Mouse (Mus musculus): ENCODE measurements around the gene H2-DMb1. TPM values are rescaled to one million over a fixed set of nuclear protein-coding genes. Genes with fewer than 3 reads are reported as not detected.
A peak's percentile ranks its signal among the peaks of the same experiment; 100 is the strongest.

The H2-DMb1 gene
- total and polyA plus RNA-seq, 3 experiments, result 60.7 to 147 (median 102) TPM

GRCm38 (mm10) chr17:34205021-34205745 is 52.3 kb downstream of the H2-DMb1 start:
- H3K79me2 ChIP-seq (replicated peaks; ENCODE audit: control insufficient read depth, extremely low read depth, insufficient read depth, poor library complexity, severe bottlenecking), result peaks cover 37% of the 10 kb centered on the region
- peak overlapping the region; percentile 93 for H3K9ac ChIP-seq (ENCODE audit: insufficient read depth, low read depth)
- dilution Hi-C loops (cut with MboI; ENCODE audit: extremely low pct_ligation_motif_present, extremely low pct_unique_long_range_greater_than_20kb, low sequenced_read_pairs), result no loop called here
- TF ChIP-seq BHLHE40 (IDR thresholded peaks at IDR 0.05; ENCODE audit: low read depth, low read length) (no peak), UBTF (IDR thresholded peaks at IDR 0.05; ENCODE audit: low read depth, low read length) (peak; percentile 65; the same call in 1 of the 2 replicates), IRF4 (IDR thresholded peaks at IDR 0.05; ENCODE audit: low read depth, low read length) (0 out of 2 replicates have a peak, but pooled peaks have one; percentile 13), ELF1 (IDR thresholded peaks at IDR 0.05; ENCODE audit: low read depth, low read length) (no peak), TCF12 (IDR thresholded peaks at IDR 0.05; ENCODE audit: low read depth, low read length) (0 out of 2 replicates have a peak, but pooled peaks have one; percentile 8), MXI1 (IDR thresholded peaks at IDR 0.05; ENCODE audit: low read depth, low read length) (peak; percentile 31; the same call in 1 of the 2 replicates)
- in situ Hi-C loops (cut with MboI; ENCODE audit: low pct_ligation_motif_present, low pct_unique_long_range_greater_than_20kb, low sequenced_read_pairs), result no loop called here
- no peak for DNase-seq (ENCODE audit: extremely low read depth)
- peaks cover 18 to 49% of the 10 kb centered on the region in 2 experiments for H3K4me1 ChIP-seq (ENCODE audit: control insufficient read depth in 1 of 2, insufficient read depth in 2 of 2)
- no peaks in the 10 kb centered on the region for H3K27me3 ChIP-seq (replicated peaks)
- peak overlapping the region; percentile 85 for H3K27ac ChIP-seq (ENCODE audit: insufficient read depth, low read depth)
- H3K4me2 ChIP-seq (ENCODE audit: insufficient read depth, low read depth, poor library complexity, severe bottlenecking), result peak overlapping the region; percentile 85
- peaks cover 8% of the 10 kb centered on the region for H3K9me3 ChIP-seq (replicated peaks; ENCODE audit: low read length)
- H3K36me3 ChIP-seq (replicated peaks in 1 of 2; ENCODE audit: control insufficient read depth in 1 of 2, insufficient read depth in 1 of 2, low read length in 1 of 2), result peaks cover 45 to 61% of the 10 kb centered on the region in 2 experiments
- H3K4me3 ChIP-seq (replicated peaks in 1 of 3; ENCODE audit: low read depth in 2 of 3, low read length in 2 of 3, poor library complexity in 1 of 3), result peak overlapping the region; percentile 80 to 97 (median 96)

GRCm38 (mm10) chr17:34205746-34206176 is 52.9 kb downstream of the H2-DMb1 start:
- no peaks in the 10 kb centered on the region for H3K27me3 ChIP-seq (replicated peaks)
- peak; percentile 89 for DNase-seq (ENCODE audit: extremely low read depth)
- H3K27ac ChIP-seq (ENCODE audit: insufficient read depth, low read depth), result peak overlapping the region; percentile 85
- H3K4me3 ChIP-seq (replicated peaks in 1 of 3; ENCODE audit: low read depth in 2 of 3, low read length in 2 of 3, poor library complexity in 1 of 3), result peak overlapping the region; percentile 80 to 97 (median 96)
- dilution Hi-C loops (cut with MboI; ENCODE audit: extremely low pct_ligation_motif_present, extremely low pct_unique_long_range_greater_than_20kb, low sequenced_read_pairs), result no loop called here
- TF ChIP-seq SIN3A (IDR thresholded peaks at IDR 0.05; ENCODE audit: low read length) (peak; percentile 72), MYC (IDR thresholded peaks at IDR 0.05; ENCODE audit: low read depth, low read length) (no peak), NRF1 (IDR thresholded peaks at IDR 0.05; ENCODE audit: low read depth, low read length) (peak; percentile 23; the same call in 1 of the 2 replicates), TBP (conservative IDR thresholded peaks at IDR 0.05; ENCODE audit: low read depth, low read length) (peak; percentile 85), RCOR1 (conservative IDR thresholded peaks at IDR 0.05; ENCODE audit: low read depth, low read length) (no peak), ZC3H11A (IDR thresholded peaks at IDR 0.05; ENCODE audit: low read depth, low read length) (no peak), CTCF (conservative IDR thresholded peaks at IDR 0.05 in 1 of 2, IDR thresholded peaks at IDR 0.05 in 1 of 2; ENCODE audit: low read depth in 2 of 2, low read length in 2 of 2) (peak; percentile 59 to 84; a peak in 3 of 4 replicates), ELF1 (IDR thresholded peaks at IDR 0.05; ENCODE audit: low read depth, low read length) (peak; percentile 51; the same call in 1 of the 2 replicates), ZKSCAN1 (IDR thresholded peaks at IDR 0.05; ENCODE audit: borderline replicate concordance, low read depth, low read length) (no peak), MAX (IDR thresholded peaks at IDR 0.05; ENCODE audit: low read length) (peak; percentile 64), ETS1 (conservative IDR thresholded peaks at IDR 0.05; ENCODE audit: low read depth, low read length) (peak; percentile 37; the same call in 1 of the 2 replicates), CHD1 (IDR thresholded peaks at IDR 0.05; ENCODE audit: low read depth, low read length) (no peak), SMC3 (IDR thresholded peaks at IDR 0.05; ENCODE audit: low read depth, low read length) (peak; percentile 56), RAD21 (IDR thresholded peaks at IDR 0.05; ENCODE audit: low read depth, low read length) (peak; percentile 41), HCFC1 (IDR thresholded peaks at IDR 0.05; ENCODE audit: low read depth, low read length) (peak; percentile 31), GABPA (IDR thresholded peaks at IDR 0.05; ENCODE audit: insufficient replicate concordance, low read depth, low read length) (no peak), MAZ (IDR thresholded peaks at IDR 0.05; ENCODE audit: low read depth, low read length) (peak; percentile 44; the same call in 1 of the 2 replicates), NELFE (IDR thresholded peaks at IDR 0.05; ENCODE audit: low read depth, low read length) (peak; percentile 75), PAX5 (IDR thresholded peaks at IDR 0.05; ENCODE audit: low read length) (no peak), ZMIZ1 (IDR thresholded peaks at IDR 0.05; ENCODE audit: low read depth, low read length) (no peak), POLR2A (IDR thresholded peaks at IDR 0.05; ENCODE audit: low read depth, low read length) (peak; percentile 70), TCF12 (IDR thresholded peaks at IDR 0.05; ENCODE audit: low read depth, low read length) (peak; percentile 49)
- peaks cover 8% of the 10 kb centered on the region for H3K9me3 ChIP-seq (replicated peaks; ENCODE audit: low read length)
- H3K79me2 ChIP-seq (replicated peaks; ENCODE audit: control insufficient read depth, extremely low read depth, insufficient read depth, poor library complexity, severe bottlenecking), result peaks cover 31% of the 10 kb centered on the region
- in situ Hi-C loops (cut with MboI; ENCODE audit: low pct_ligation_motif_present, low pct_unique_long_range_greater_than_20kb, low sequenced_read_pairs), result no loop called here
- H3K9ac ChIP-seq (ENCODE audit: insufficient read depth, low read depth), result peak overlapping the region; percentile 93
- H3K36me3 ChIP-seq (replicated peaks in 1 of 2; ENCODE audit: control insufficient read depth in 1 of 2, insufficient read depth in 1 of 2, low read length in 1 of 2), result peaks cover 46 to 61% of the 10 kb centered on the region in 2 experiments
- H3K4me1 ChIP-seq (ENCODE audit: control insufficient read depth in 1 of 2, insufficient read depth in 2 of 2), result peaks cover 13 to 47% of the 10 kb centered on the region in 2 experiments
- peak overlapping the region; percentile 85 for H3K4me2 ChIP-seq (ENCODE audit: insufficient read depth, low read depth, poor library complexity, severe bottlenecking)
